In the genomic region with DNA sequence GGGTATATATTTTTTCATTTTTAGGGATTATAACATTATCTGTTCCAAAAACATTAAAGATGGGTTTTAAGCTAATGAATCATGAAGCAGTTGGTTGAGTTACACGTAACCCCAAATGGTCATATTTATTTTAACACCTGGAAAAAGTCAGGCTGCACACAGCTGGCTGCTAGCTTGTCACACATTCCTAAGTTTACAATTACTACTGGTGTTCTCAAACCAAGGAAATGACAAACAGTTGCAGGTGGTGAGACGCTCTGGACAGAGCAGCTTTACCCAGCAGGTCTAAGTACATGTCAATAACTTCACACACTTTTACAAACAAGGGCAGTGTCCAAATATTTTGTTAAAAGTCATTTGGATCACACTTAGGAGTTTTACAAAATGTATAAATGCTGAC, we compare ENCODE assay signal across 31 mouse cellular contexts.
A peak's percentile ranks its signal among the peaks of the same experiment; 100 is the strongest.
DNase-seq lines count a peak whose midpoint lies in the region; ATAC-seq lines count a peak whose summit lies in the region.
"Had no signal": no experiment of that assay in that cellular context is flagged by ENCODE, and none has a peak within 500 bp of the region (broad histone marks: within the 10 kb centered on the region; RNA-seq: fewer than 3 reads in every experiment).

No protein-coding gene starts in this region.

- H3K9me3 ChIP-seq in embryonic facial prominence, embryonic 11.5 days (replicated peaks; ENCODE audit: control insufficient read depth, low read length): no peaks in the 10 kb centered on the region
- H3K9me3 ChIP-seq in embryonic facial prominence, embryonic 10.5 days: no peaks in the 10 kb centered on the region
- no peaks in the 10 kb centered on the region for H3K9me3 ChIP-seq in forebrain, embryonic 14.5 days (replicated peaks; ENCODE audit: control insufficient read depth, low read length)
- no peaks in the 10 kb centered on the region for H3K9me3 ChIP-seq in forebrain, embryonic 10.5 days
- H3K9me3 ChIP-seq: embryonic facial prominence, embryonic 12.5 days; forebrain, embryonic 13.5 days; G1E; heart, embryonic 12.5 days; heart, embryonic 15.5 days; hindbrain, embryonic 10.5 days; hindbrain, embryonic 13.5 days had no signal

- no peak overlapping the region for H3K9ac ChIP-seq in embryonic facial prominence, embryonic 11.5 days (replicated peaks; ENCODE audit: low read length)
- no peak overlapping the region for H3K9ac ChIP-seq in forebrain, embryonic 14.5 days (ENCODE audit: low read length)
- H3K9ac ChIP-seq: embryonic facial prominence, embryonic 12.5 days; forebrain, embryonic 13.5 days; forebrain, postnatal 0 days; heart, embryonic 12.5 days; heart, embryonic 15.5 days; hindbrain, embryonic 13.5 days had no signal

- no peak for ATAC-seq in embryonic facial prominence, embryonic 11.5 days (replicated peaks; ENCODE audit: insufficient number of reproducible peaks, low FRiP score, low TSS enrichment, low read depth)
- ATAC-seq in forebrain, embryonic 14.5 days: no peak
- ATAC-seq: forebrain, embryonic 13.5 days; forebrain, postnatal 0 days; hindbrain, postnatal 0 days; intestine, postnatal 0 days; Patski had no signal

- 29% methylated on average over 2 of the region's 2 CpGs for WGBS in embryonic facial prominence, embryonic 11.5 days
- 47% methylated on average over 2 of the region's 2 CpGs for WGBS in embryonic facial prominence, embryonic 10.5 days
- WGBS in forebrain, embryonic 14.5 days: 83% methylated on average over 2 of the region's 2 CpGs
- WGBS in forebrain, embryonic 10.5 days: 56% methylated on average over 2 of the region's 2 CpGs

- H3K27me3 ChIP-seq in embryonic facial prominence, embryonic 11.5 days (ENCODE audit: control insufficient read depth, insufficient read depth, low read length): no peaks in the 10 kb centered on the region
- no peaks in the 10 kb centered on the region for H3K27me3 ChIP-seq in embryonic facial prominence, embryonic 10.5 days (replicated peaks; ENCODE audit: low read depth, poor library complexity, severe bottlenecking)
- H3K27me3 ChIP-seq in forebrain, embryonic 14.5 days (replicated peaks; ENCODE audit: control insufficient read depth, insufficient read depth, low read length): no peaks in the 10 kb centered on the region
- no peaks in the 10 kb centered on the region for H3K27me3 ChIP-seq in forebrain, embryonic 10.5 days (ENCODE audit: poor library complexity, severe bottlenecking)
- H3K27me3 ChIP-seq: CH12.LX; embryonic facial prominence, embryonic 12.5 days; forebrain, embryonic 13.5 days; heart, embryonic 12.5 days; heart, embryonic 15.5 days; hindbrain, embryonic 13.5 days had no signal

- no peak overlapping the region for H3K4me3 ChIP-seq in embryonic facial prominence, embryonic 11.5 days (ENCODE audit: low read depth, low read length)
- H3K4me3 ChIP-seq in embryonic facial prominence, embryonic 10.5 days: no peak overlapping the region
- H3K4me3 ChIP-seq in forebrain, embryonic 14.5 days (ENCODE audit: low read depth, low read length): no peak overlapping the region
- H3K4me3 ChIP-seq in forebrain, embryonic 10.5 days: no peak overlapping the region
- H3K4me3 ChIP-seq: embryonic facial prominence, embryonic 12.5 days; erythroblast, embryonic 14.5 days; forebrain, embryonic 13.5 days; heart, embryonic 12.5 days; heart, embryonic 15.5 days; hindbrain, embryonic 10.5 days; hindbrain, embryonic 13.5 days had no signal

- H3K36me3 ChIP-seq in embryonic facial prominence, embryonic 11.5 days (replicated peaks; ENCODE audit: control insufficient read depth, insufficient read depth, low read depth, low read length): no peaks in the 10 kb centered on the region
- no peaks in the 10 kb centered on the region for H3K36me3 ChIP-seq in embryonic facial prominence, embryonic 10.5 days (replicated peaks)
- H3K36me3 ChIP-seq in forebrain, embryonic 14.5 days (ENCODE audit: control insufficient read depth, insufficient read depth, low read length): no peaks in the 10 kb centered on the region
- no peaks in the 10 kb centered on the region for H3K36me3 ChIP-seq in forebrain, embryonic 10.5 days (replicated peaks)
- H3K36me3 ChIP-seq: embryonic facial prominence, embryonic 12.5 days; G1E; heart, embryonic 12.5 days; heart, embryonic 15.5 days; hindbrain, embryonic 10.5 days; hindbrain, embryonic 13.5 days had no signal

- no peaks in the 10 kb centered on the region for H3K4me1 ChIP-seq in embryonic facial prominence, embryonic 11.5 days (ENCODE audit: control insufficient read depth, insufficient read depth, low read length)
- H3K4me1 ChIP-seq in embryonic facial prominence, embryonic 10.5 days: peaks cover 9% of the 10 kb centered on the region
- no peaks in the 10 kb centered on the region for H3K4me1 ChIP-seq in forebrain, embryonic 14.5 days (ENCODE audit: control insufficient read depth, insufficient read depth, low read length)
- no peaks in the 10 kb centered on the region for H3K4me1 ChIP-seq in forebrain, embryonic 10.5 days
- H3K4me1 ChIP-seq: embryonic facial prominence, embryonic 12.5 days; forebrain, embryonic 13.5 days; heart, embryonic 12.5 days; heart, embryonic 15.5 days; hindbrain, embryonic 10.5 days; hindbrain, embryonic 13.5 days had no signal

- no peak overlapping the region for H3K27ac ChIP-seq in embryonic facial prominence, embryonic 11.5 days (replicated peaks; ENCODE audit: low read depth, low read length)
- H3K27ac ChIP-seq in embryonic facial prominence, embryonic 10.5 days (replicated peaks): no peak overlapping the region
- no peak overlapping the region for H3K27ac ChIP-seq in forebrain, embryonic 14.5 days (ENCODE audit: low read depth, low read length)
- H3K27ac ChIP-seq in forebrain, embryonic 10.5 days: no peak overlapping the region
- H3K27ac ChIP-seq: embryonic facial prominence, embryonic 12.5 days; forebrain, embryonic 13.5 days; heart, embryonic 15.5 days; hindbrain, embryonic 10.5 days; hindbrain, embryonic 13.5 days; hindbrain, postnatal 0 days had no signal

- no peak overlapping the region for H3K4me2 ChIP-seq in embryonic facial prominence, embryonic 11.5 days (ENCODE audit: low read depth, low read length)
- no peak overlapping the region for H3K4me2 ChIP-seq in forebrain, embryonic 14.5 days (ENCODE audit: low read length)
- H3K4me2 ChIP-seq: embryonic facial prominence, embryonic 12.5 days; forebrain, embryonic 13.5 days; heart, embryonic 12.5 days; heart, embryonic 15.5 days; hindbrain, embryonic 13.5 days had no signal

- DNase-seq in embryonic facial prominence, embryonic 11.5 days (ENCODE audit: low spot score): peak; percentile 20
- DNase-seq in embryonic facial prominence, embryonic 10.5 days (ENCODE audit: low spot score): no peak
- DNase-seq in embryo, embryonic 11 days: peak; percentile 24
- DNase-seq in hindlimb bud, embryonic 11.5 days (ENCODE audit: extremely low spot score, low read depth, low spot score): peak; percentile 31
- DNase-seq in mesoderm, embryonic 11.5 days (ENCODE audit: low read depth, low spot score): peak; percentile 37
- no peak for DNase-seq in forebrain, embryonic 14.5 days (ENCODE audit: low spot score)
- DNase-seq in forebrain, embryonic 10.5 days (ENCODE audit: extremely low spot score, low spot score): no peak
- DNase-seq: adrenal gland, adult 2 months; adrenal gland, postnatal 14 days; B cell, adult 2 months; cerebellum, adult 11 months; cerebellum, adult 2 months; cerebellum, adult 9-11 months; cerebellum, postnatal 25 days; forebrain, postnatal 0 days; gastrocnemius, postnatal 25 days; heart, adult 18-20 months; heart, postnatal 10 days; heart, postnatal 36 days had no signal

Comparison
In these comparisons a context has a peak if more than half of its experiments do, and no peak if none do; other contexts are left out.
1. DNase-seq: peak in embryonic facial prominence, embryonic 11.5 days (single experiment), embryo, embryonic 11 days (single experiment), hindlimb bud, embryonic 11.5 days (single experiment) and mesoderm, embryonic 11.5 days (single experiment); none in embryonic facial prominence, embryonic 10.5 days (single experiment), forebrain, embryonic 14.5 days (single experiment) and forebrain, embryonic 10.5 days (single experiment).